Mouse (Mus musculus) naive thymus-derived CD4-positive, alpha-beta T cell, adult 2 months (primary cell): ENCODE results near the gene Mterf1b.

ENCODE experiments used
- DNase-seq: peaks from one replicate; pipeline ENCODE4 v3.0.0-alpha.2; 2011; ENCODE audit warnings: low read depth

Gene Mterf1b

DNA sequence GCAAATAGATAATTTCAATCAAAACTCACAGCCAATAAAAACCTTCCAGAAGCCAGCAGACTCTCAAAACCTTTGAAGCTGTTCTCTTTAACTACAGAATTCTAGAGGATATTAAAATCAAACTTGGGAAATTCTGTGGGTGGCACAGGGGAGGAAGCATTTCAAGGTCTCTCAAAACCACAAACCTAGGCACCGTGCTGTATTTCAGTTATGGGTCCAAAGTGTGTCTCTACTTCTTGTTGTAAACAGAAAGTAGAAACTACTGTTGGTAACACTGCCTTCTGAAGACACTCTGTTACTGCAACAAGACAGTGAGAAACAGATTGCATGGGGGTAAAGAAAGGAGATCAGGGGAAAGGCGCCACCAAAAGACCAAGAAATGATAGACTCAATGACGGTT, 52.8 kb downstream of the Mterf1b start:
- no peak for DNase-seq

GRCm38 (mm10) chr5:4246095-4246494, 53.9 kb downstream of the Mterf1b start:
- DNase-seq, result no peak
